Mouse (Mus musculus) megakaryocyte, embryonic 14.5 days (primary cell): ENCODE measurements around the gene Hist2h2be.

Source experiments
- FLI1 ChIP-seq: IDR thresholded peaks from 2 replicates; pipeline ENCODE4 v1.6.1; 2012; ENCODE audit warnings: low read length, inconsistent platforms, mixed read lengths
- GATA1 ChIP-seq: IDR thresholded peaks from 3 replicates; pipeline ENCODE4 v1.6.1; 2012; ENCODE audit warnings: mixed read lengths, low read length, inconsistent platforms, borderline replicate concordance

GRCm38 (mm10) chr3:96254683-96255355 is 33.9 kb downstream of the Hist2h2be start:
- no peak for TF ChIP-seq GATA1
- no peak for TF ChIP-seq FLI1
